8 mouse cellular contexts compared by ENCODE assay signal in genomic region chrX:13208404-13208803, GRCm38 (mm10).
DNase-seq lines count a peak whose midpoint lies in the region; ATAC-seq and TF ChIP-seq lines count a peak whose summit lies in the region.

No protein-coding gene starts in this region.

- no peaks in the 10 kb centered on the region for H3K9me3 ChIP-seq in hindbrain, embryonic 13.5 days
- H3K9me3 ChIP-seq in midbrain, embryonic 11.5 days (ENCODE audit: control insufficient read depth, low read length) = no peaks in the 10 kb centered on the region

- 13% methylated on average over 6 of the region's 6 CpGs for WGBS in kidney, adult 2 months
- WGBS in hindbrain, embryonic 13.5 days = 50% methylated on average over 6 of the region's 6 CpGs
- 48% methylated on average over 6 of the region's 6 CpGs for WGBS in midbrain, embryonic 11.5 days
- 43% methylated on average over 6 of the region's 6 CpGs for WGBS in lung, adult 2 months

- H3K4me1 ChIP-seq in kidney, adult 2 months (ENCODE audit: control insufficient read depth, insufficient read depth, low read length) = no peaks in the 10 kb centered on the region
- 0 out of 2 replicates have a peak, but pooled peaks cover 5% of the 10 kb centered on the region for H3K4me1 ChIP-seq in hindbrain, embryonic 13.5 days (replicated peaks)
- H3K4me1 ChIP-seq in midbrain, embryonic 11.5 days (ENCODE audit: control insufficient read depth, insufficient read depth, low read length) = no peaks in the 10 kb centered on the region
- no peaks in the 10 kb centered on the region for H3K4me1 ChIP-seq in lung, adult 2 months (ENCODE audit: control insufficient read depth, insufficient read depth, low read length)

- H3K4me2 ChIP-seq in hindbrain, embryonic 13.5 days = peak overlapping the region; percentile 48
- peak overlapping the region; percentile 41 for H3K4me2 ChIP-seq in midbrain, embryonic 11.5 days

- no peak for DNase-seq in kidney, adult 2 months
- no peak for DNase-seq in kidney, adult 9 months
- no peak for DNase-seq in midbrain, embryonic 11.5 days (ENCODE audit: low spot score, missing footprints)
- no peak for DNase-seq in cerebellum, postnatal 10 days
- no peak for DNase-seq in lung, adult 2 months

- no peak overlapping the region for H3K27ac ChIP-seq in kidney, adult 2 months (ENCODE audit: insufficient read depth, low read depth, low read length)
- peak overlapping the region; percentile 75 for H3K27ac ChIP-seq in hindbrain, embryonic 13.5 days
- no peak overlapping the region for H3K27ac ChIP-seq in midbrain, embryonic 11.5 days (ENCODE audit: low read depth, low read length)

- no peaks in the 10 kb centered on the region for H3K27me3 ChIP-seq in kidney, adult 2 months (replicated peaks; ENCODE audit: control insufficient read depth, insufficient read depth, low read length)
- peaks cover 17% of the 10 kb centered on the region; the same call in 1 of the 2 replicates for H3K27me3 ChIP-seq in hindbrain, embryonic 13.5 days
- H3K27me3 ChIP-seq in midbrain, embryonic 11.5 days (ENCODE audit: control insufficient read depth, insufficient read depth, low read length) = no peaks in the 10 kb centered on the region

- H3K36me3 ChIP-seq in kidney, adult 2 months (ENCODE audit: control insufficient read depth, insufficient read depth, low read length) = no peaks in the 10 kb centered on the region
- H3K36me3 ChIP-seq in hindbrain, embryonic 13.5 days = no peaks in the 10 kb centered on the region
- no peaks in the 10 kb centered on the region for H3K36me3 ChIP-seq in midbrain, embryonic 11.5 days (ENCODE audit: control insufficient read depth, insufficient read depth, low read length)

- no peak for TF ChIP-seq CTCF in kidney, adult 2 months (conservative IDR thresholded peaks at IDR 0.05; ENCODE audit: insufficient read depth, insufficient read length, low read depth, low read length)
- TF ChIP-seq CTCF in lung, adult 2 months (IDR thresholded peaks at IDR 0.05; ENCODE audit: insufficient read depth, low read length) = no peak

- TF ChIP-seq POLR2A in kidney, adult 2 months (IDR thresholded peaks at IDR 0.05; ENCODE audit: low read depth, low read length) = no peak
- no peak for TF ChIP-seq POLR2A in lung, adult 2 months (IDR thresholded peaks at IDR 0.05; ENCODE audit: borderline replicate concordance, extremely low read depth, low read depth, low read length)

- peak overlapping the region; percentile 26 for H3K4me3 ChIP-seq in kidney, adult 2 months (ENCODE audit: insufficient read depth, low read depth, low read length)
- H3K4me3 ChIP-seq in hindbrain, embryonic 13.5 days = peak overlapping the region; percentile 28
- peak overlapping the region; percentile 18; the same call in 1 of the 2 replicates for H3K4me3 ChIP-seq in midbrain, embryonic 11.5 days (ENCODE audit: low read depth, low read length)
- H3K4me3 ChIP-seq in lung, adult 2 months (replicated peaks; ENCODE audit: extremely low read depth, low read depth, low read length) = no peak overlapping the region

- ATAC-seq in common myeloid progenitor, adult 5-6 weeks (replicated peaks; ENCODE audit: low read depth, poor library complexity, severe bottlenecking) = peak; percentile 16; the same call in 1 of the 2 replicates
- ATAC-seq in hindbrain, embryonic 13.5 days (ENCODE audit: low FRiP score) = peak; percentile 68
- peak; percentile 47; the same call in 1 of the 2 replicates for ATAC-seq in midbrain, embryonic 11.5 days (ENCODE audit: low FRiP score)
- no peak for ATAC-seq in granulocyte monocyte progenitor cell, adult 5-6 weeks (replicated peaks; ENCODE audit: poor library complexity, severe bottlenecking)

- H3K9ac ChIP-seq in hindbrain, embryonic 13.5 days = peak overlapping the region; percentile 63
- peak overlapping the region; percentile 59 for H3K9ac ChIP-seq in midbrain, embryonic 11.5 days (ENCODE audit: low read length)
